Mouse (Mus musculus) thymus, adult 2 months (tissue): ENCODE measurements around the gene Dab1.

ENCODE experiments used
- CTCF ChIP-seq: fragments of 200-500 bp; IDR thresholded peaks from 2 replicates; pipeline ENCODE4 v1.5.1; 2012; ENCODE audit warnings: mild to moderate bottlenecking, control low read depth, low read length, moderate library complexity, borderline replicate concordance; ENCODE audit not compliant: control insufficient read depth, poor library complexity, insufficient read depth; ENCODE audit errors: extremely low read depth
- POLR2A ChIP-seq: fragments of 200-500 bp; IDR thresholded peaks from 2 replicates; pipeline ENCODE4 v1.6.1; 2012; ENCODE audit warnings: mild to moderate bottlenecking, low read length, control low read depth, moderate library complexity; ENCODE audit not compliant: control insufficient read depth, poor library complexity, insufficient read depth; ENCODE audit errors: extremely low read depth

GRCm38 (mm10) chr4:104513622-104514021, 894.5 kb downstream of the Dab1 start:
- TF ChIP-seq CTCF = no peak
- TF ChIP-seq POLR2A = no peak
